Mouse (Mus musculus) C2C12 (cell line): ENCODE results near the gene Ppp1r26. TPM values are rescaled to one million over a fixed set of nuclear protein-coding genes. Genes with fewer than 3 reads are reported as not detected.

Experiments
- H3K27me3 ChIP-seq: one replicate; pipeline ENCODE4 v1.6.1; 2011; ENCODE audit not compliant: control insufficient read depth, insufficient read depth, insufficient read length
- H3K36me3 ChIP-seq: one replicate; pipeline ENCODE4 v1.6.1; 2011; ENCODE audit not compliant: control insufficient read depth, insufficient read depth
- H3K4me3 ChIP-seq: one replicate; pipeline ENCODE4 v1.5.1; 2011; ENCODE audit warnings: mild to moderate bottlenecking, control low read depth; ENCODE audit not compliant: poor library complexity, insufficient read depth, severe bottlenecking
- H3K79me2 ChIP-seq: one replicate; pipeline ENCODE4 v1.6.1; 2011; ENCODE audit not compliant: control insufficient read depth, insufficient read depth
- H3K79me3 ChIP-seq: one replicate; pipeline ENCODE4 v1.6.1; 2011; ENCODE audit warnings: low read depth, control low read depth
- H3ac ChIP-seq: one replicate; pipeline ENCODE3; 2011; ENCODE audit warnings: low read depth; ENCODE audit not compliant: control insufficient read depth, insufficient read length
- CEBPB ChIP-seq: IDR thresholded peaks from one replicate; pipeline ENCODE4 v1.6.1; 2011; ENCODE audit warnings: low read depth, mild to moderate bottlenecking, control low read depth, moderate library complexity
- CTCF ChIP-seq: IDR thresholded peaks from one replicate; pipeline ENCODE4 v1.5.1; 2011; ENCODE audit not compliant: control insufficient read depth, insufficient read depth, insufficient read length
- FOSL1 ChIP-seq: IDR thresholded peaks from one replicate; pipeline ENCODE4 v1.8.0; 2011; ENCODE audit warnings: mild to moderate bottlenecking, low read length; ENCODE audit not compliant: poor library complexity, insufficient read depth, severe bottlenecking
- MAX ChIP-seq: IDR thresholded peaks from one replicate; pipeline ENCODE4 v1.6.1; 2011; ENCODE audit warnings: mild to moderate bottlenecking, control low read depth
- MYOD1 ChIP-seq: IDR thresholded peaks from one replicate; pipeline ENCODE4 v1.6.1; 2011; ENCODE audit warnings: low read depth; ENCODE audit not compliant: control insufficient read depth, insufficient read length
- MYOG ChIP-seq: IDR thresholded peaks from one replicate; pipeline ENCODE4 v1.6.1; 2011; ENCODE audit not compliant: control insufficient read depth, insufficient read length; ENCODE audit errors: extremely low read depth
- USF1 ChIP-seq: IDR thresholded peaks from one replicate; pipeline ENCODE4 v1.6.1; 2011; ENCODE audit warnings: low read depth, mild to moderate bottlenecking, control low read depth, moderate library complexity
- long read RNA-seq, 2 experiments: library from polyadenylated mRNA; unstranded; transcript quantifications; one replicate each; pipeline ENCODE4 v2.0.0; 2019 to 2020
- polyA plus RNA-seq: library from polyadenylated mRNA; unstranded; fragments of >200 nt; fragmentation: generic; extraction: Trizol; gene quantifications from one replicate; pipeline ENCODE4 v1.2.1, GENCODE M21; 2012; ENCODE audit warnings: missing spikeins

The Ppp1r26 gene
- polyA plus RNA-seq = 0.01 TPM
- long read RNA-seq, experiment 1 = 0 reads
- long read RNA-seq, experiment 2, partial matches to known transcripts = 1 of 6 reads
- long read RNA-seq, experiment 2, other reads (novel, unspliced or antisense) = 3 of 6 reads

DNA sequence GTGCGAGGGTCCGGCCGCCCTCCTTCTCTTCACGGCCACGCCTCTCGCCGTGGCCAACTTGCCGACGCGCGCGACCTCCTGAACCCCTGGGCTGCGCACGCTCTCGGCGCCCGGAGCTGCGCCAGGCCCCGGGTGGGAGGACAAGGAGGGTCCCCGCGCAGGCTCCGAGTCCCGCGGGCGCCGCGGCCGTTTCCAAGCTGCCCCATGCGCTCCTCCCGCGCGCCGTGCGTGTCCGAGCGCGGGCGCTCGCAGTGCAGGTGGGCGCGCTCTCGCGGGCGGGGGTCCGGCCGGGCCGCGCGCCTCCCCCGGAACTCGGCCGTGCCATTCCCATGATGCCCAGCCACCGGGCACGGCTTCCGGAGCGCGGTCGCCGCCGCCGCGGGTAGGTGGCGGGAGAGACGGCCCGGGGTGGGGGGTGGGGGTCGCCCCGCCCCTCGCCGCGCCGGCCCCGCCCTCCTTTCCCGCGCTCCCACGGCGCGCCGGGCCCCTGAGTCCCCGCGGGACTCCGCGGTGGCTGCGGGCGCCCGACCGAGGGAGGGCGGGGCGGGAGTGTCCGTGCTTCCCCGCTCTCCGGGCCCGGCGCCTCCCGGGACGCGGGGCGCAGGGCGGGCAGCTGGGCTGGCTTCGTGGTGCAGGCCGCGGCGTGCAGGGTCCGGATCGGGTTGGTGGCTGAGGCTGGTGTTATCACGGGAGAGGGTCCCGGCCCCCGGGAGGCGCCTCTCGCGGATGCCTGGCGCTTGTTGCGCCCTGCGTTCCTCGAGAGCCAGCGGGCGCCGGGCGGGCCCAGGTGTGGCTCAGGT, at the start of gene Ppp1r26:
TSS of gene Ppp1r26 (plus strand) at position 286 of the 800 bp plus-strand sequence.
- peak within 1 kb of the TSS; percentile 54 for H3ac ChIP-seq
- peaks cover 70% of the 10 kb centered on the region for H3K27me3 ChIP-seq
- no peaks in the 10 kb centered on the region for H3K79me3 ChIP-seq
- H3K4me3 ChIP-seq = no peak within 1 kb of the TSS
- no peak for TF ChIP-seq FOSL1
- no peaks in the 10 kb centered on the region for H3K36me3 ChIP-seq
- no peaks in the 10 kb centered on the region for H3K79me2 ChIP-seq

- Histone ChIP-seq H3K79me2 (no peaks in the 10 kb centered on the region), H3K79me3 (no peaks in the 10 kb centered on the region), H3K36me3 (no peaks in the 10 kb centered on the region), H3K27me3 (peaks cover 7% of the 10 kb centered on the region), H3K4me3 (no peak overlapping the region), H3ac (no peak overlapping the region)
- TF ChIP-seq MAX (no peak), MYOG (no peak)
These were observed 49.7 kb upstream of the Ppp1r26 start for GRCm38 (mm10) chr2:28396928-28397327.

GRCm38 (mm10) chr2:28397417-28398119, 49.0 kb upstream of the Ppp1r26 start:
- Histone ChIP-seq H3K27me3 (peaks cover 8% of the 10 kb centered on the region), H3ac (no peak overlapping the region), H3K4me3 (no peak overlapping the region), H3K79me2 (no peaks in the 10 kb centered on the region), H3K36me3 (no peaks in the 10 kb centered on the region), H3K79me3 (no peaks in the 10 kb centered on the region)
- TF ChIP-seq USF1 (no peak), FOSL1 (no peak), CTCF (no peak), MYOG (no peak), MYOD1 (no peak), MAX (no peak), CEBPB (no peak)

DNA sequence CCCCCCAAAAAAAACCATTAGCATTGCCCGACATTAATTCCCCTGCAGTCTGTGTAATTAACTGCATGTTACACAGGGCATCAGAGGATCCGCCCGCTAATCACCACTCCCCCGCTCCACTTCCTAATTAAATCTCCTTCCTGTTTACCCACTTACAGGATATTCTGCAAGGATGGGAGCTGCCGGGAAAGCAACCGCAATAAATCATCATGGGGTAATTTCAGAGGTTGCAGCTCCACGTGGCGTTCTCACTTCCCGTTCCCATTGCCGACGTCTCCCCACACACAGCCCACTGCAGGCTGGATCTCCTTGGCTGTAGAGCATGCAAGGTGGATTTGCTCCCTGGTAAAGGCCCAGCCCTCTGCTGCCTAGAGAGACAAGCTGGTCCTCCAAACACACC, 45.0 kb upstream of the Ppp1r26 start:
- Histone ChIP-seq H3K79me3 (no peaks in the 10 kb centered on the region), H3K4me3 (no peak overlapping the region), H3K27me3 (peaks cover 8% of the 10 kb centered on the region), H3K36me3 (no peaks in the 10 kb centered on the region), H3K79me2 (no peaks in the 10 kb centered on the region), H3ac (no peak overlapping the region)
- TF ChIP-seq MYOD1 = no peak
- TF ChIP-seq CEBPB = no peak
- no peak for TF ChIP-seq USF1
- TF ChIP-seq MYOG = no peak
- no peak for TF ChIP-seq CTCF
- no peak for TF ChIP-seq MAX
- TF ChIP-seq FOSL1 = no peak

- no peak overlapping the region for H3K4me3 ChIP-seq
- H3K79me3 ChIP-seq = no peaks in the 10 kb centered on the region
- H3K79me2 ChIP-seq = no peaks in the 10 kb centered on the region
- TF ChIP-seq USF1 (no peak), MYOG (no peak), MYOD1 (no peak), FOSL1 (no peak)
- no peaks in the 10 kb centered on the region for H3K36me3 ChIP-seq
- H3K27me3 ChIP-seq = peaks cover 8% of the 10 kb centered on the region
- no peak overlapping the region for H3ac ChIP-seq
These were observed 44.5 kb upstream of the Ppp1r26 start for GRCm38 (mm10) chr2:28402128-28402527.

GRCm38 (mm10) chr2:28407796-28408195, 38.8 kb upstream of the Ppp1r26 start:
- H3ac ChIP-seq = no peak overlapping the region
- no peaks in the 10 kb centered on the region for H3K79me2 ChIP-seq
- TF ChIP-seq MYOD1 (no peak), CTCF (no peak), FOSL1 (no peak), MAX (no peak), CEBPB (no peak), MYOG (no peak), USF1 (no peak)
- H3K79me3 ChIP-seq = no peaks in the 10 kb centered on the region
- H3K4me3 ChIP-seq = no peak overlapping the region
- no peaks in the 10 kb centered on the region for H3K36me3 ChIP-seq
- H3K27me3 ChIP-seq = peaks cover 3% of the 10 kb centered on the region
